Mouse (Mus musculus) bone marrow, adult 2 months (tissue): ENCODE data around the gene Chn2. TPM values are rescaled to one million over a fixed set of nuclear protein-coding genes. Genes with fewer than 3 reads are reported as not detected.

Experiments
- H3K27ac ChIP-seq: fragments of 200-500 bp; 2 replicates; pipeline ENCODE4 v1.5.1; 2012; ENCODE audit warnings: low read depth, mild to moderate bottlenecking, control low read depth, inconsistent platforms, low read length; ENCODE audit not compliant: control insufficient read depth, poor library complexity, insufficient read depth
- H3K4me1 ChIP-seq: fragments of 200-500 bp; 2 replicates; pipeline ENCODE4 v1.6.1; 2011; ENCODE audit warnings: low read length; ENCODE audit not compliant: control insufficient read depth, insufficient read depth
- H3K4me3 ChIP-seq: fragments of 200-500 bp; replicated peaks from 2 replicates; pipeline ENCODE3; 2011; ENCODE audit warnings: mild to moderate bottlenecking, low read depth, low read length, control low read depth; ENCODE audit not compliant: control insufficient read depth
- CTCF ChIP-seq: fragments of 200-500 bp; IDR thresholded peaks from 2 replicates; pipeline ENCODE4 v1.5.1; 2011; ENCODE audit warnings: low read length, control low read depth; ENCODE audit not compliant: control insufficient read depth, insufficient read depth
- POLR2A ChIP-seq: fragments of 200-500 bp; IDR thresholded peaks from 2 replicates; pipeline ENCODE4 v1.6.1; 2011; ENCODE audit warnings: low read depth, mild to moderate bottlenecking, control low read depth, low read length, borderline replicate concordance; ENCODE audit not compliant: control insufficient read depth
- WGBS: fragments of 180-500 bp; shearing (Covaris S2); methylation state at CpG from one replicate; pipeline ENCODE4 v1.1.7; 2018; 5-methylcytosine and 5-hydroxymethylcytosine counted together
- polyA plus RNA-seq: library from polyadenylated mRNA; stranded (reverse); fragments of >200 nt; gene quantifications from 2 replicates; pipeline ENCODE4 v1.2.4, GENCODE M21; 2011; ENCODE audit warnings: low replicate concordance; ENCODE audit not compliant: missing spikeins, insufficient read depth, insufficient read length

The Chn2 gene
- polyA plus RNA-seq, 1 experiment: 7.3 TPM

DNA sequence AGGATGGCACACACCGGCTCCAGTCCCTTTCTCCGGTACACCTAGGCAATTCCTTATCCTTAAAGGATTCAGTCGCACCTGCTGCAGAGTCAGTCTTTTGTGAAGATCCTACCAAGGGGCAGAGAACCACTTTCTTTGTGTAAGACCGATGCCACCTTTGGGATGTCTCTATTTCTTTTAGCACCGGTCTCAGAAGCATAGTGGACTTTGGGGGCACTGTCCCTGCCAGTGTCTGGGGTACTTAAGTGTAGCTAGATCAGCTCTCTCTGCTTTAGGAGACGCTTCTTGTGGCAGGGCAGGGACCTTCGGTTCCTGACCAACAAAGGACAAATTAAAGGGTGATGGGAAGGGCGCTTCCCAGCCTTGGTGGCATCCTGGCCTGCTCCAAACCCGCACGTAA lies 488 bp upstream of the Chn2 start:
- no peak overlapping the region for H3K27ac ChIP-seq
- no peak for TF ChIP-seq CTCF
- TF ChIP-seq POLR2A: no peak
- 40% methylated on average over 10 of the region's 10 CpGs for WGBS
- no peaks in the 10 kb centered on the region for H3K4me1 ChIP-seq
- H3K4me3 ChIP-seq: no peak overlapping the region

DNA sequence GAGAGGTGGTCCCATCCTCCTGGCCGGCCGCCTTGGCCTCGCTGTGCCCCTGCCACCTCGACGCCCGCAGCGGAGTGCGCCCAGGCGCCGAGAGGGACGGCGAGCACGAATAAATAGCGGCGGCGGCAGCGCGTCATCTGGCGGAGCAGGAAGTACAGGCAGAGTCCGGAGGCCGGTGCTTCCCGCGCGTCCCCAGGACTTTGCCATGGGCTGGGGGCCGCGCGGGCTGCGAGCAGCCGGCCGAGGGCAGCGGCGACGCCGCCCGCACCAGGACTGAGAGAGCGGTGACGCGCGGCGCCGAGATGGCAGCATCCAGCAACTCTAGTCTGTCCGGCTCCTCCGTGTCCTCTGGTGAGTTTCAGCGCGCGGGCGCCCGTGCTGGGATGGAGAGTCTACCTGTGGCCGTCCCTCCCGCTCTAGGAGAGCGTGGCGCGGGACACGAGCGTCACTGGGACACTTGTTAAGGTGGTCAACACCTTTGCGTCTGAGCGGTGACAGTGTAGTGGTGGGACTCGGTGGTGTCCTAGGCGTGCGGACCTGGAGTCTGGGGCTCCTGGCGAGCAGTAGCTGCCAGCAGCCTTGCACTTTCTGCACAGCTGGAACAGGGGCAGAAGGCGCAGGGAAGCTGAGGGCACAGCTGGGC lies 572 bp downstream of the Chn2 start:
- under 1% methylated on average over 61 of the region's 62 CpGs for WGBS
- Histone ChIP-seq H3K4me3 (peak overlapping the region; percentile 72), H3K4me1 (no peaks in the 10 kb centered on the region), H3K27ac (peak overlapping the region; percentile 58; the same call in 1 of the 2 replicates)
- TF ChIP-seq CTCF (no peak), POLR2A (no peak)

DNA sequence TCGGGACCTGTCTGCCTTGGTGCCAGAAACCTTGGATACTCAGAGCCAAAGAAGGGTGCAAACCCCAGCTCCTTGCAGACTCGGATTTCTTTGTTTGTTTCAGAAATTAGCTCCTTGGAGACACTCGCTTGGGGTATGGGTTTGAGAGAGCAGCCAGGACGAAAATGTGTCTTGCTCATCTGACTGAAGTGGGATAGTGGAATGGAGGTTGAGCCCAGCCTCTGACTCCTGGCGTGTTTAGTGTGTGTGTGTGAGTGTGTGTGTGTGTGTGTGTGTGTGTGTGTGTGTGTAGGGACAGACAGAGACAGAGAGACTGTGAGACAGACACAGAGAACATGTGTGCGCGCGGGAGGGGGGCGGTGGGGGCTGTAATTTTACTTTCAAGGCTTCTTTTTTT lies 1.1 kb downstream of the Chn2 start:
- peak overlapping the region; percentile 72 for H3K4me3 ChIP-seq
- TF ChIP-seq CTCF: no peak
- TF ChIP-seq POLR2A: no peak
- 25% methylated on average over 9 of the region's 9 CpGs for WGBS

DNA sequence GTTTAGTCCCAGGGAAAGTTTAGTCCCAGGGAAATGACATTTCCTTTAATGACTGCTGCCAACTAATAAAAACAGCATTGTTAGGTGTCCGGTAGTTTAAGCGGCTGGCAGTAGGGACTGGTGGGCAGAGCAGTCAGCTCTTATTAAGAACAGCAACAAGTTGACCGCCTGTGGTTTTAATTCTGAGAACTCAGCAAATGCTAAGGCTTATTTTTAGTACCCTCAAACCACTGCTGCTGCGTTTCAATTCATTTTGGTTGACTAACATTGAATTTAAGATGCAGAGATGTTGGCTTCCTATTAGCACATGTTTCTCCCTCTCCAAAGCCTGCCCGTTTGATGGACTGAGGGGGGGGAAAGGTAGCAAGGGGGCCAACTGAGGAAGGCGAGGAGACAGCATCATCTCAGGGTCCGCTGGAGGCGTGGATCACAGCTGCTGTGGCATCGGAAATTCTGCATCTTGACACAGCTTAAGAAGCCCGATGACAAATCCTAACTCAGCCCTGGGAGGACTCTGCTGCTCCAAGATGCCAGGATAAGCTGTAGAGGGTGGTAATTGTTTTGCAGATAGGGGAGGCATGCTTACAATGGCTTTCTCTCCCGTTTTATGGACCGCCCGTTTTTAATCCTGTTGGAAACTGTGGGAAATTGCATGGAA lies 2.2 kb downstream of the Chn2 start:
- no peak overlapping the region for H3K4me3 ChIP-seq
- no peaks in the 10 kb centered on the region for H3K4me1 ChIP-seq
- no peak for TF ChIP-seq CTCF
- no peak for TF ChIP-seq POLR2A
- no peak overlapping the region for H3K27ac ChIP-seq
- 32% methylated on average over 13 of the region's 13 CpGs for WGBS

More for the DNA sequence above, 1.1 kb downstream of the Chn2 start:
- Histone ChIP-seq H3K4me1 (no peaks in the 10 kb centered on the region), H3K27ac (no peak overlapping the region)

DNA sequence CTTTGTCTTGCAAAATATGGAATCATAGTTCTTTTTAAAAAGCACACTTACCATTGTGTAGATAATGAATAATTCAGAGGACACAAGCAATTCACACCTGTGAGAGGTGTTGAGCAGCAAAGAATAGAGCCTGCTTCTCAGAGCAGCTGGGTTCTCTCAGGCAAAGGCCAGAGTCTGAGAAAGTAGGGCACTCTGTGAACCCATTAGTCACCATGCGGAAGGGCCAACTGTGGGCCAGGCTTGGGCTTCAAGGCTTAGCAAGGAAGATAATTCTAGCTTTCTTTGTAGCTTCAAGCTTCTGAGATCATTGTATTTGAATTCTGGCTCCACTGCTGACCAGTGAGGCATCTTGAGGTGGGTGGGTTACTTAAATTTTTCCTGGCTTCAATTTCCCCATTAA lies 2.8 kb downstream of the Chn2 start:
- 79% methylated on average over 1 of the region's 1 CpGs for WGBS
- no peak for TF ChIP-seq CTCF
- no peak for TF ChIP-seq POLR2A
- Histone ChIP-seq H3K27ac (no peak overlapping the region), H3K4me3 (no peak overlapping the region), H3K4me1 (no peaks in the 10 kb centered on the region)

DNA sequence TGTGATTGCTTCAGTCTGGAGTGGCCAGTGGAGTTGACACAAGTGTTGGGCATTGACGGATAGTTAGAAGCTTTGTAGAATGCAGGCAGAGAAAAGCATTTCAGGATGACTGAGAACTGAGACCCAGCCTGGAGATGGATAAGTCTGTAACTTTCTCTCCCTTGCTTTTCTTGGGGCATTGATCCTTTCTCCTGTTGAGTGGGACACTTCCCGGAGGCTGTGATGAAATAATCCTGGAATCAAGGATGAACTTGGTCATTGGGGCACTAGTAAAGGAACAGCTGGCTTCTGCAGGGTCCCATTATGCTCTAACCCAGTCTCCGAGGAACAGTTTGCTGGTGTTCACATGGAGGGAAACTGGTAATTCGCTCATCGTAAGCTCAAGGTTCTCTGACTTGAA lies 4.2 kb downstream of the Chn2 start:
- no peak for TF ChIP-seq CTCF
- TF ChIP-seq POLR2A: no peak

DNA sequence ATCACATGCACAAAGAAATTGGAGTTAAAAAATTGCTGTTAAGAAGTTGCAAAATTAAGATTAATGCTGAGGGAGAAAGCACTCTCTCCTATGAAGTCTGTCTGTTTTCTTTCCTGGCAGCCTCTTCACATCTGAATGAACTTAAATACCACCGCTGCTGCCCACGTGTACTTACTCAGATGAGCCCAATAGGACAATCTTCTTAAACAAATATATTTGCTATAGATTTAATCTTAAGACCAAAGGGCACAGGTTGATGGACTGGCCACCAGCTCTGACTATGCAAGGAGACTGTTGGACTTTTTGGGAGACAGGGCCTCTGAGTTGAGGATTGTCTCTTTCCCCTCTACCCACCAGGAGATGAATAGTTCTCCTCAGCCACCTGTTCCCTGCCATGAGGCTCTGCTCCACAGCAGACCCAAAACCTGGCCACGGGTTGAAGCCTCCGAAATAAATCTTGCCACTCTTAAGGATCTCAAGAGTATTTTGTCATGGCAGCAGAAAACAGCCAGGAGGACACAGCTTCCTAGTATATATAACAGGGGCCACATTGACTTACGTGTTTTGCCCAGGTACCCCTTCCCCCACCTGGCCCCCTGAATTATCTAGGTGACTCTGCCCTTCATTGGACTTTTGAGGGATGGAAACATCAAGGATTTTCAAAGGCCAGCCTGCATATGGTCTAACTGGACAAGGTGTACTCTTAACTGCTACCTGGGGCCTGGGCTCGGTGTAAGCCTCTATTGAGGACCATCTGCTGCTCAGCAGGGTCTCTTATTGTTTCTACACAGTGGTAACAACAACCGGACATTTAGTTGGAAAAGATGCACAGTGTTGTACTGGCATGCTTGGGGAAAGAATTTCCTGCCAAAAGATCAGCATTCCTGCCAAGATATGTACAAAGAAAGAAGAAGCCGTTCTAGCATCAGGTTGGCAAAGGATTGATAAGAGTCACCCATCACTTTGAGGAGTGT lies 6.7 kb downstream of the Chn2 start:
- no peak overlapping the region for H3K27ac ChIP-seq
- WGBS: 80% methylated on average over 8 of the region's 8 CpGs
- TF ChIP-seq POLR2A: no peak
- no peak for TF ChIP-seq CTCF
- no peak overlapping the region for H3K4me3 ChIP-seq
- no peaks in the 10 kb centered on the region; the same call in 1 of the 2 replicates for H3K4me1 ChIP-seq

More for the DNA sequence above, 4.2 kb downstream of the Chn2 start:
- no peaks in the 10 kb centered on the region; the same call in 1 of the 2 replicates for H3K4me1 ChIP-seq
- H3K27ac ChIP-seq: no peak overlapping the region
- 85% methylated on average over 5 of the region's 5 CpGs for WGBS
- no peak overlapping the region for H3K4me3 ChIP-seq
